Mouse (Mus musculus) small intestine, adult 2 months (tissue): ENCODE measurements around the gene Actr3b.

ENCODE experiments used
- CTCF ChIP-seq: fragments of 200-500 bp; IDR thresholded peaks from 2 replicates; pipeline ENCODE4 v1.5.1; 2012; ENCODE audit warnings: low read depth, mild to moderate bottlenecking, control low read depth, inconsistent platforms, low read length, moderate library complexity, mixed read lengths; ENCODE audit not compliant: insufficient replicate concordance, insufficient read length; ENCODE audit errors: extremely low read depth
- POLR2A ChIP-seq: fragments of 200-500 bp; IDR thresholded peaks from 2 replicates; pipeline ENCODE4 v1.6.1; 2012; ENCODE audit warnings: low read depth, mild to moderate bottlenecking, control low read depth, inconsistent platforms, low read length, moderate library complexity

GRCm38 (mm10) chr5:25791570-25791969 is 31.8 kb downstream of the Actr3b start:
- TF ChIP-seq CTCF (no peak), POLR2A (no peak)
